In genomic region chr8:57765726-57766351, GRCm38 (mm10) we compare ENCODE assay signal across 10 mouse cellular contexts.
DNase-seq lines count a peak whose midpoint lies in the region; ATAC-seq and TF ChIP-seq lines count a peak whose summit lies in the region.
"Had no signal": no experiment of that assay in that cellular context is flagged by ENCODE, and none has a peak within 500 bp of the region (broad histone marks: within the 10 kb centered on the region; RNA-seq: fewer than 3 reads in every experiment).

No protein-coding gene starts in this region.

- no peaks in the 10 kb centered on the region for H3K27me3 ChIP-seq in hindbrain, embryonic 16.5 days (replicated peaks; ENCODE audit: control insufficient read depth, insufficient read depth, low read length)

- intact Hi-C loops in left cerebral cortex, adult 2 months (cut with DNase I) = no loop called here

- WGBS in hindbrain, embryonic 16.5 days = 17% methylated on average over 13 of the region's 13 CpGs

- DNase-seq in embryo, embryonic 11 days = peak; percentile 12
- DNase-seq in embryo, embryonic 10 days (ENCODE audit: low spot score) = no peak
- no peak for DNase-seq in left cerebral cortex, adult 2 months (ENCODE audit: extremely low spot score in 1 of 2, low spot score in 2 of 2)
- no peak for DNase-seq in left cerebral cortex, adult 18-20 months (ENCODE audit: low spot score in 2 of 2)
- peak; percentile 43 for DNase-seq in retina, postnatal 1 day
- no peak for DNase-seq in urinary bladder, adult 18-20 months (ENCODE audit: low spot score in 2 of 2)
- no peak for DNase-seq in layer of hippocampus, adult 18-20 months (ENCODE audit: low spot score in 2 of 2)
- DNase-seq: cerebellum, adult 18-20 months had no signal

- peak overlapping the region; percentile 31 for H3K4me3 ChIP-seq in left cerebral cortex, adult 2 months
- 0 out of 2 replicates have a peak overlapping the region, but pooled peaks have one; percentile 12 for H3K4me3 ChIP-seq in hindbrain, embryonic 16.5 days (ENCODE audit: low read length)
- H3K4me3 ChIP-seq: erythroblast, embryonic 14.5 days had no signal

- peaks cover 7% of the 10 kb centered on the region for H3K4me1 ChIP-seq in hindbrain, embryonic 16.5 days (ENCODE audit: control insufficient read depth, insufficient read depth, low read depth, low read length)

- no peak overlapping the region for H3K9ac ChIP-seq in hindbrain, embryonic 16.5 days (ENCODE audit: low read depth, low read length)

- H3K36me3 ChIP-seq in hindbrain, embryonic 16.5 days (ENCODE audit: control insufficient read depth, insufficient read depth, low read length) = no peaks in the 10 kb centered on the region

- H3K9me3 ChIP-seq in hindbrain, embryonic 16.5 days (ENCODE audit: control insufficient read depth, low read length) = no peaks in the 10 kb centered on the region

- peak overlapping the region; percentile 39 for H3K4me2 ChIP-seq in hindbrain, embryonic 16.5 days (ENCODE audit: low read length)

- TF ChIP-seq CTCF in left cerebral cortex, adult 2 months (IDR thresholded peaks at IDR 0.05) = no peak

- H3K27ac ChIP-seq in left cerebral cortex, adult 2 months = no peak overlapping the region; the same call in 1 of the 2 replicates
- no peak overlapping the region for H3K27ac ChIP-seq in hindbrain, embryonic 16.5 days (ENCODE audit: low read depth, low read length)

- ATAC-seq in hindbrain, embryonic 16.5 days = peak; percentile 56; the same call in 1 of the 2 replicates

Comparison
In these comparisons a context has a peak if more than half of its experiments do, and no peak if none do; other contexts are left out.
1. DNase-seq: peak in embryo, embryonic 11 days (single experiment) and retina, postnatal 1 day (single experiment); none in embryo, embryonic 10 days (single experiment), left cerebral cortex, adult 2 months (0 of 2), left cerebral cortex, adult 18-20 months (0 of 2), urinary bladder, adult 18-20 months (0 of 2) and layer of hippocampus, adult 18-20 months (0 of 2).